Mouse (Mus musculus): ENCODE results near the gene Rln3.
A peak's percentile ranks its signal among the peaks of the same experiment; 100 is the strongest.

GRCm38 (mm10) chr8:84021096-84021495, 23.7 kb downstream of the Rln3 start, which contains the start of gene Palm3:
- TF ChIP-seq POLR2A (IDR thresholded peaks at IDR 0.05; ENCODE audit: insufficient read length, low read depth) (no peak), MAX (IDR thresholded peaks at IDR 0.05; ENCODE audit: low read depth) (no peak), POLR2AphosphoS2 (IDR thresholded peaks at IDR 0.05; ENCODE audit: insufficient read length, low read depth) (no peak), SRF (IDR thresholded peaks at IDR 0.05; ENCODE audit: control insufficient read depth, insufficient read length, low read depth) (no peak), MYOG (IDR thresholded peaks at IDR 0.05; ENCODE audit: control insufficient read depth in 1 of 3, insufficient read depth in 1 of 3, insufficient read length in 2 of 3, low read depth in 2 of 3) (peak in 1 of 3 experiments; percentile 41)

All from myocyte (in vitro differentiated cells).